In the genomic region with DNA sequence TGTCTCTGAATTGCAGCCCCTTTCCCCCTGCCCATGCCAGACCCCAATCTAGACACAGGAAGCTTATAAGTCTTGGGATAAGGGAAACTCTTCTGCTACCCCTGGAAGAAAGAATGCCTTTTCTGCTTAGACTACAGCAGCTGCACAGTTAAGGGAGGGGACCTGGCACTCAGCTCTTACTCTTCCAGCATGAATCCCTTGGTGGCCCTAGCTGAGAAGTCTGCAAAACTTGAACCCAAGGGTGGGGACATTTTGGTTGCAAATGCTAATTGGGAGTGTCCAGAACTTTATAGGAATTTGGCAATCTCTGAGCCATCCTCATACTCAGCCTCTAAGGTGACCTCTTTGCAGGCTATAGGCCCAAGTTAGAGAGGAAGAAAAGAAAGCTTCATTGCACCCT, we compare ENCODE assay signal across 15 mouse cellular contexts. TPM values are rescaled to one million over a fixed set of nuclear protein-coding genes. Genes with fewer than 3 reads are reported as not detected.
DNase-seq lines count a peak whose midpoint lies in the region; ATAC-seq and TF ChIP-seq lines count a peak whose summit lies in the region.
"Had no signal": no experiment of that assay in that cellular context is flagged by ENCODE, and none has a peak within 500 bp of the region (broad histone marks: within the 10 kb centered on the region; RNA-seq: fewer than 3 reads in every experiment).

No protein-coding gene starts in this region.

- no peak for ATAC-seq in lung, embryonic 14.5 days (ENCODE audit: insufficient read depth)
- ATAC-seq in stomach, embryonic 15.5 days (ENCODE audit: insufficient read depth, low FRiP score, low read depth), result no peak

- peaks cover 28% of the 10 kb centered on the region for H3K4me1 ChIP-seq in heart, embryonic 10.5 days
- H3K4me1 ChIP-seq in lung, embryonic 14.5 days (ENCODE audit: insufficient read depth), result peaks cover 12% of the 10 kb centered on the region; the same call in 1 of the 2 replicates
- H3K4me1 ChIP-seq in stomach, embryonic 15.5 days, result 0 out of 2 replicates have a peak, but pooled peaks cover 6% of the 10 kb centered on the region
- no peaks in the 10 kb centered on the region; the same call in 1 of the 2 replicates for H3K4me1 ChIP-seq in hindbrain, embryonic 10.5 days (replicated peaks)
- H3K4me1 ChIP-seq: hindbrain, embryonic 12.5 days had no signal

- DNase-seq in heart, adult 11 months, result peak; percentile 96
- DNase-seq in heart, embryonic 10.5 days (ENCODE audit: low spot score), result no peak
- DNase-seq in lung, embryonic 14.5 days, result no peak
- no peak for DNase-seq in lung, postnatal 4 days
- peak; percentile 60 for DNase-seq in gastrocnemius, adult 2 months
- no peak for DNase-seq in thymus, postnatal 4 days
- DNase-seq in hindbrain, embryonic 10.5 days (ENCODE audit: low spot score), result no peak
- DNase-seq: cerebellum, adult 2 months; kidney, adult 11 months; kidney, postnatal 25 days; thymus, postnatal 36 days had no signal

- H3K4me3 ChIP-seq in heart, embryonic 10.5 days, result no peak overlapping the region
- H3K4me3 ChIP-seq in lung, embryonic 14.5 days (ENCODE audit: low read depth, low read length), result no peak overlapping the region
- peak overlapping the region; percentile 28; the same call in 1 of the 2 replicates for H3K4me3 ChIP-seq in gastrocnemius, adult 2 months
- no peak overlapping the region for H3K4me3 ChIP-seq in stomach, embryonic 15.5 days (replicated peaks)
- H3K4me3 ChIP-seq in hindbrain, embryonic 10.5 days, result no peak overlapping the region
- H3K4me3 ChIP-seq: forebrain, embryonic 10.5 days; hindbrain, embryonic 12.5 days; megakaryocyte, embryonic 14.5 days had no signal

- H3K27ac ChIP-seq in heart, embryonic 10.5 days, result no peak overlapping the region
- H3K27ac ChIP-seq in lung, embryonic 14.5 days (ENCODE audit: low read depth), result peak overlapping the region; percentile 47; the same call in 1 of the 2 replicates
- peak overlapping the region; percentile 71 for H3K27ac ChIP-seq in gastrocnemius, adult 2 months
- peak overlapping the region; percentile 70 for H3K27ac ChIP-seq in stomach, embryonic 15.5 days
- no peak overlapping the region for H3K27ac ChIP-seq in hindbrain, embryonic 10.5 days
- H3K27ac ChIP-seq: forebrain, embryonic 10.5 days; hindbrain, embryonic 12.5 days had no signal

- H3K4me2 ChIP-seq in lung, embryonic 14.5 days, result no peak overlapping the region
- no peak overlapping the region for H3K4me2 ChIP-seq in stomach, embryonic 15.5 days
- H3K4me2 ChIP-seq: hindbrain, embryonic 12.5 days had no signal

- H3K9ac ChIP-seq in lung, embryonic 14.5 days, result no peak overlapping the region
- no peak overlapping the region for H3K9ac ChIP-seq in stomach, embryonic 15.5 days
- H3K9ac ChIP-seq: hindbrain, embryonic 12.5 days had no signal

- H3K9me3 ChIP-seq in heart, embryonic 10.5 days, result no peaks in the 10 kb centered on the region
- H3K9me3 ChIP-seq in lung, embryonic 14.5 days (ENCODE audit: low read depth, low read length), result no peaks in the 10 kb centered on the region
- H3K9me3 ChIP-seq in stomach, embryonic 15.5 days, result no peaks in the 10 kb centered on the region
- H3K9me3 ChIP-seq in hindbrain, embryonic 10.5 days, result no peaks in the 10 kb centered on the region
- H3K9me3 ChIP-seq: forebrain, embryonic 10.5 days; hindbrain, embryonic 12.5 days; megakaryocyte, embryonic 14.5 days had no signal

- H3K36me3 ChIP-seq in heart, embryonic 10.5 days, result no peaks in the 10 kb centered on the region
- H3K36me3 ChIP-seq in lung, embryonic 14.5 days (ENCODE audit: insufficient read depth), result no peaks in the 10 kb centered on the region
- no peaks in the 10 kb centered on the region for H3K36me3 ChIP-seq in stomach, embryonic 15.5 days
- H3K36me3 ChIP-seq in hindbrain, embryonic 10.5 days, result no peaks in the 10 kb centered on the region
- H3K36me3 ChIP-seq: forebrain, embryonic 10.5 days; hindbrain, embryonic 12.5 days had no signal

- intact Hi-C loops in gastrocnemius, adult 2 months (cut with DNase I), result no loop called here

- TF ChIP-seq CTCF in lung, embryonic 14.5 days (IDR thresholded peaks at IDR 0.05; ENCODE audit: low read depth), result no peak
- no peak for TF ChIP-seq CTCF in gastrocnemius, adult 2 months (IDR thresholded peaks at IDR 0.05)

- H3K27me3 ChIP-seq in heart, embryonic 10.5 days (ENCODE audit: insufficient read depth, poor library complexity, severe bottlenecking), result no peaks in the 10 kb centered on the region
- no peaks in the 10 kb centered on the region for H3K27me3 ChIP-seq in lung, embryonic 14.5 days (ENCODE audit: insufficient read depth, low read length)
- H3K27me3 ChIP-seq in stomach, embryonic 15.5 days (replicated peaks), result no peaks in the 10 kb centered on the region
- H3K27me3 ChIP-seq in hindbrain, embryonic 10.5 days (ENCODE audit: insufficient read depth, poor library complexity, severe bottlenecking), result no peaks in the 10 kb centered on the region
- H3K27me3 ChIP-seq: hindbrain, embryonic 12.5 days; megakaryocyte, embryonic 14.5 days had no signal

RNA-seq across cellular contexts. Expression of gene Cd34, which starts 7.9 kb away (rescaled TPM):
- 59.9 and 62.6 TPM in 2 replicates for polyA plus RNA-seq in heart, embryonic 10.5 days (2016; fragmentation: Nextera tagmentation; extraction: Ambion mirVana)
- 164 and 165 TPM in 2 replicates for polyA plus RNA-seq in lung, embryonic 14.5 days (2014; fragmentation: Nextera tagmentation; extraction: Ambion mirVana)
- total RNA-seq in gastrocnemius, adult 2 months (2021), result 10 to 100 TPM; 32.8 to 49.3 TPM
- 77.2 and 81.1 TPM in 2 replicates for polyA plus RNA-seq in stomach, embryonic 15.5 days (2015; fragmentation: Nextera tagmentation; extraction: Ambion mirVana)
- polyA plus RNA-seq in hindbrain, embryonic 10.5 days (2016; fragmentation: Nextera tagmentation; extraction: Ambion mirVana), result 53.7 and 58.8 TPM in 2 replicates

Comparison
In these comparisons a context has a peak if more than half of its experiments do, and no peak if none do; other contexts are left out.
1. DNase-seq: peak in heart, adult 11 months (single experiment) and gastrocnemius, adult 2 months (single experiment); none in heart, embryonic 10.5 days (single experiment), lung, embryonic 14.5 days (single experiment), lung, postnatal 4 days (0 of 2), thymus, postnatal 4 days (single experiment) and hindbrain, embryonic 10.5 days (single experiment).
2. H3K27ac ChIP-seq: peak in lung, embryonic 14.5 days (single experiment), gastrocnemius, adult 2 months (single experiment) and stomach, embryonic 15.5 days (single experiment); none in heart, embryonic 10.5 days (single experiment) and hindbrain, embryonic 10.5 days (single experiment).